Mouse (Mus musculus) forebrain, embryonic 10.5 days (tissue): Measurements from ENCODE around the gene Fuca1. TPM values are rescaled to one million over a fixed set of nuclear protein-coding genes. Genes with fewer than 3 reads are reported as not detected.
A peak's percentile ranks its signal among the peaks of the same experiment; 100 is the strongest.

ENCODE experiments used
- DNase-seq: peaks from one replicate; pipeline ENCODE4 v3.0.0-alpha.2; 2017; ENCODE audit warnings: low spot score; ENCODE audit errors: extremely low spot score
- H3K27ac ChIP-seq: fragments of 300-500 bp; sonication (generic); 2 replicates; pipeline ENCODE4 v1.5.1; 2016; ENCODE audit warnings: mild to moderate bottlenecking
- H3K27me3 ChIP-seq: fragments of 300-500 bp; sonication (generic); 2 replicates; pipeline ENCODE4 v1.6.1; 2016; ENCODE audit warnings: mild to moderate bottlenecking; ENCODE audit not compliant: poor library complexity, severe bottlenecking
- H3K36me3 ChIP-seq: fragments of 300-500 bp; sonication (generic); replicated peaks from 2 replicates; pipeline ENCODE4 v1.6.1; 2016; ENCODE audit warnings: mild to moderate bottlenecking, moderate library complexity
- H3K4me1 ChIP-seq: fragments of 300-500 bp; sonication (generic); 2 replicates; pipeline ENCODE4 v1.6.1; 2016
- H3K4me3 ChIP-seq: fragments of 300-500 bp; sonication (generic); 2 replicates; pipeline ENCODE4 v1.5.1; 2016; ENCODE audit warnings: mild to moderate bottlenecking, moderate library complexity
- H3K9me3 ChIP-seq: fragments of 300-500 bp; sonication (generic); 2 replicates; pipeline ENCODE4 v1.6.1; 2016; ENCODE audit warnings: mild to moderate bottlenecking, moderate library complexity
- WGBS: fragments of 180-500 bp; shearing (Covaris S2); methylation state at CpG from one replicate; pipeline ENCODE4 v1.1.7; 2016; 5-methylcytosine and 5-hydroxymethylcytosine counted together
- polyA plus RNA-seq: library from polyadenylated mRNA; unstranded; fragments of >200 nt; fragmentation: Nextera tagmentation; extraction: Ambion mirVana; gene quantifications from 2 replicates; pipeline ENCODE4 v1.2.1, GENCODE M21; 2016

Fuca1 gene
- polyA plus RNA-seq, 1 experiment from 2014 or later: 52.4 TPM

DNA sequence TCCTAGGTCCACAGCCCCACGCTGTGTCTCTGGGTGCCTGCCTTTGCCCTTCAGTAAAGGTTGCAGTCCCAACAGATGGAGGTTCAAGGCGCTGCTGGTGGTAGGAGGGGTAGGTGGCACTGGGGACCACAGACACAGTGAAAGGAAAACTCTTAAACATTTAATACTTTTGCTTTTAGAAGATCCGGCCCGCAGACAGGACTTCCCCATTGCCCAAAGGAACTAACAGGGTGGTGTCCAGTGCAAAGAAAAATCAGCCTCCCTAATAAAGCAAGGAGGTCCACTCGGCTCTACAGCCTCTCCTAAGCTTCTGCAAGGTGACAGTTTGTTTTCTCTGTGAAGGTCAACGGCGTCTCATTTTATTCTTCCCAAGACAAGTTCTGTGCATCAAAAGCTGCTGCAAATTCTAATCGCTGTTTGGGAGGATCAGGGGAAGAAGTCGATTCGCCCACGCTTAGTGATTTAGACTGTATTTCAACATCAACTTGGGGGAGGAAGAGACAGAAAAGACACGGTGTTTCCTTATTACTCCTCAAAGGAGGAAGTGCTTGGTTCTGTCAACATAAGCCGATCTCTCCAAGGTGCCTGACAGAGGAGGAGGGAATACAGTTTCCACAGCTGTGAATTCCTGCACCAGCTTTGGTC lies 1.8 kb upstream of the Fuca1 start:
- no peaks in the 10 kb centered on the region for H3K9me3 ChIP-seq
- H3K27me3 ChIP-seq: no peaks in the 10 kb centered on the region
- 90% methylated on average over 13 of the region's 13 CpGs for WGBS
- peaks cover 10% of the 10 kb centered on the region for H3K36me3 ChIP-seq
- H3K4me1 ChIP-seq: peaks cover 21% of the 10 kb centered on the region
- H3K27ac ChIP-seq: no peak overlapping the region
- no peak overlapping the region for H3K4me3 ChIP-seq
- DNase-seq: no peak

DNA sequence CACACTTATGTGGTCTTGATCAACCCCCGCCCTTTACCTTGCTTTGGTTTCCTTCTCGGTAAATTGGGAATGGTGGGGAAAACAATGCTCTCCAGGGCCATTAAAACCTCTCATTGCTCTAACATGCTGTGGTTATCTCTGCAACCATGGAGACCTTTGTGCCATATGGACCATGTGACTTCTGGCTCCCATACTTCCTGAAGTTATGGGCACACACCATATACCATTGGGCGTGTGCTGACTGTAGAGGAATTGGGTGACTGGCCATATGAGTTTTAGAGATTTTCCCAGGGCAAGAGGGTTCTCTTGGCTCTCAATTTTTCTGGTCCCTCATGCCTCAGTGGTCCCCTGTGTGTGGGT lies 1.3 kb upstream of the Fuca1 start:
- Histone ChIP-seq H3K4me3 (no peak overlapping the region), H3K36me3 (peaks cover 13% of the 10 kb centered on the region), H3K9me3 (no peaks in the 10 kb centered on the region), H3K27me3 (no peaks in the 10 kb centered on the region), H3K27ac (no peak overlapping the region), H3K4me1 (peaks cover 21% of the 10 kb centered on the region)
- DNase-seq: no peak
- WGBS: 98% methylated on average over 3 of the region's 3 CpGs

DNA sequence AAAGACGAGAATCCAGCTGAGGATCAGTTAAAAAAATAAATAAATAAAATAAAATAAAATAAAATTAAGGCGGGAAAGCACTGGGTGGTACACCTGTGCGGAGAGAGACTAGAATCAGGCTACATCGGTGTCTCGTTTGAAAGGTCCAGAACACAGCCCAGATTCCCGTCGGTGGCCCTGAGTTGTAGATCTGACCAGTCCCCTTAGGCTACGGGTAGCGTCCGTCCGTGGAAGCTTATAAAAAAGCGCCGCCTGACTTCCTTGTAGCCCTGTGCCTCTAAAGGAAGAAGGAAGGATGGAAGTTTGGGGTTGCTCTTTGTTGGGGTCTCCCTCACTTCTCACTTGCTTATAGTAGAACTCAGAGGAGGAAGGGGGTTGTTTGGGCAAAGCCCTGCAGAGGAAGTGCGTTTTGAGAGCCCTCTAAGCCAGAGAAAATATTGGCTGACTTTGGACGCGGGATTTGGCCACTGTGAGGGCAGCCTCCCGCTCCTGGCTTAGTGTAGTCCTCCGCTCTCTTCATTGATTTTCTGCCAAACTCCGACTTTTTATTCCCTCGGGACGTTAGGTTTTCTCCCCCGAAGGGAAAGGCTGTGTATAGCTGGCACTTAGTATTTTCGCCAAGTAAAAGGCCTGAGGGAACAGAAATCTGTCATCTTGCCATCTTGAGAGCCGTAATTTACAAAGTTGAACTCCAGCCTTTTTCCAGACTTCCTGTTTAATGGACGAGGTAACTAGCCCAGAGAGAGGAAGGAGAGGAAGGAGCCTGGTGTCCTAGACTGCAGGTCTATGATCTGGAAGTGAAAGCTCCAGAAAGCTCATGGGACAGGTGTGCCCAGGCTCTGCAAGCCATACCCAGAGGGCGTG lies 954 bp downstream of the Fuca1 start:
- peak overlapping the region; percentile 84 for H3K27ac ChIP-seq
- peaks cover 21% of the 10 kb centered on the region for H3K4me1 ChIP-seq
- peaks cover 26% of the 10 kb centered on the region for H3K36me3 ChIP-seq
- no peaks in the 10 kb centered on the region for H3K27me3 ChIP-seq
- H3K9me3 ChIP-seq: no peaks in the 10 kb centered on the region
- peak; percentile 25 for DNase-seq
- WGBS: 14% methylated on average over 26 of the region's 26 CpGs
- peak overlapping the region; percentile 84 for H3K4me3 ChIP-seq

DNA sequence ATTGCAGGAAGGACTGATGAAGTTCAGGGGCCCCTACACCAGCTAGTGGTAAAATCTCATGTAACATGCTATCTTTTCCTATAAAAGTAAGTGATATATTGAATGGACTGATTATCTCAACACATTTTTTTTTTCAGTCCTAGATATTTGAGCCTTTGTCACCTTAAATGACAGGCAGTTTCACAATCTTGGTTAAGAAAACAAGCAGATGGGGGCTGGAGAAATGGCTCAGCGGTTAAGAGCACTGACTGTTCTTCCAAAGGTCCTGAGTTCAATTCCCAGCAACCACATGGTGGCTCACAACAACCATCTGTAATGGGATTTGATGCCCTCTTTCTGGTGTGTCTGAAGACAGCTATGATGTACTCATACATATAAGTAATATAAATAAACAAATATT lies 1.7 kb downstream of the Fuca1 start:
- Histone ChIP-seq H3K36me3 (peaks cover 31% of the 10 kb centered on the region), H3K4me1 (peaks cover 19% of the 10 kb centered on the region), H3K27ac (no peak overlapping the region), H3K9me3 (no peaks in the 10 kb centered on the region), H3K4me3 (peak overlapping the region; percentile 84), H3K27me3 (no peaks in the 10 kb centered on the region)
- 96% methylated on average over 1 of the region's 1 CpGs for WGBS
- DNase-seq: no peak

DNA sequence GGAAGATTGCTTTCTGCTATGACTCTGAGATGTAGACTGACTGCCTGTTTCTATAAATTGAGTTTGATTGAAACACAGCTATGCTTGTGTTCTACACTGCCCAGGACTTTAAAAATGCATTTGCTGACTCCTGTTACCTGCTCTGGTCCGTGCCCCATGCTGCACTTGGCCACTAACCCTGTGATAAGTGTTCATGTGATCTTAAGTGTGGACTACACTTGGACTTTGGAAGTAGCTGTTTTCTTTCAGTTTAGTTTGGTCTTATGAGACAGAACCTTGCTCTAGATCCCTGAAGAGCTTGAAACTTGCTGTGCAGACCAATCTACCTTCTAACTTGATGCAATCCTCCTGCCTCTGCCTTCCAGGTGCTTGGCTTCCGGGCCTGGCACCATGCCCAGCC lies 3.9 kb downstream of the Fuca1 start:
- WGBS: 89% methylated on average over 2 of the region's 2 CpGs
- Histone ChIP-seq H3K36me3 (peaks cover 37% of the 10 kb centered on the region), H3K9me3 (no peaks in the 10 kb centered on the region), H3K27ac (no peak overlapping the region), H3K27me3 (no peaks in the 10 kb centered on the region), H3K4me1 (peaks cover 17% of the 10 kb centered on the region), H3K4me3 (no peak overlapping the region)
- DNase-seq: no peak

DNA sequence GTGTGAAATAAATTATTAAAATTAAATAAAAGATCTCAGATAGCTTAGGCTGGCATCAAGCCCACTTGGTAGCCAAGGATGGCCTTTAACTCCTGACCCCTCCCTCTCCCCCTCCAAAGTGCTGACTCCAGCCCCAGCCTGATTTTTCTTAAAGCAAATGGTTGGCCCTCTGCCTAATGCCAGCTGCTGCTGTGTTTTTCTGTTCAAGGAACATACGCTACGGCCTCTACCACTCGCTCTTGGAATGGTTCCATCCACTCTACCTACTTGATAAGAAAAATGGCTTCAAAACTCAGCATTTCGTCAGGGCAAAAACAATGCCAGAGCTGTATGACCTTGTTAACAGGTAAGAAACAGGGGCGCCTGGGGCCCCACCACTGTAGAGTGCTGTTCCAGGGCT lies 4.8 kb downstream of the Fuca1 start:
- Histone ChIP-seq H3K36me3 (peaks cover 37% of the 10 kb centered on the region), H3K27ac (no peak overlapping the region), H3K4me3 (no peak overlapping the region), H3K27me3 (no peaks in the 10 kb centered on the region), H3K4me1 (peaks cover 15% of the 10 kb centered on the region), H3K9me3 (no peaks in the 10 kb centered on the region)
- WGBS: 93% methylated on average over 5 of the region's 5 CpGs
- DNase-seq: no peak

DNA sequence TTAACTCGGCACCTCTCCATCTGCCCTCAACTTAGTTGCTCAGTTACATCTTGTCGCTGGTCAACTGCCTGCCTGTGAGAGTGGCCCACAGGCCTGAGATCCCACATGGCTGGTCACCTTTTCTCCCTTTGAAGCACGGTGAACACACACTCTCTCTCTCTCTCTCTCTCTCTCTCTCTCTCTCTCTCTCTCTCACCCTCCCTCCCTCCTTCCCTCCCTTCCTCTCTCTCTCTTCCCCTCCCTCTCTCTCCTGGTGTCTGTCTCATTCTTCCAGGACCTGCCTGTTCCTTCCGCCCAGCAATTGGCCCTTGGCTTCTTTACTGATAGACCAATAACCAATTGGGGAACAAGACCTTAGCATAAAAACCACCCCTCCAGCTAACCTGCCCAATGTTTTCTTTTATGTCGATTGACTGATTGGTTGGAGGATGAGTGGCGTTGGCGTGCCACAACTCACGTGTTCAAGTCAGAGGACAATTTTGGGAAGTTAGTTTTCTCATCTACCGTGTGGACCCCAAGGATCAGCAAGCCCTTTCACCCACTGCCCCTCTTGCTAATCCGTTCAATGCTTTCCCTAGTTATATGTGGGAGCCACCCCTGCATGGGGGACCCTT lies 5.8 kb downstream of the Fuca1 start:
- Histone ChIP-seq H3K4me1 (peaks cover 8% of the 10 kb centered on the region), H3K4me3 (no peak overlapping the region), H3K27ac (no peak overlapping the region), H3K9me3 (no peaks in the 10 kb centered on the region), H3K36me3 (peaks cover 46% of the 10 kb centered on the region), H3K27me3 (no peaks in the 10 kb centered on the region)
- no peak for DNase-seq
- 86% methylated on average over 10 of the region's 10 CpGs for WGBS

DNA sequence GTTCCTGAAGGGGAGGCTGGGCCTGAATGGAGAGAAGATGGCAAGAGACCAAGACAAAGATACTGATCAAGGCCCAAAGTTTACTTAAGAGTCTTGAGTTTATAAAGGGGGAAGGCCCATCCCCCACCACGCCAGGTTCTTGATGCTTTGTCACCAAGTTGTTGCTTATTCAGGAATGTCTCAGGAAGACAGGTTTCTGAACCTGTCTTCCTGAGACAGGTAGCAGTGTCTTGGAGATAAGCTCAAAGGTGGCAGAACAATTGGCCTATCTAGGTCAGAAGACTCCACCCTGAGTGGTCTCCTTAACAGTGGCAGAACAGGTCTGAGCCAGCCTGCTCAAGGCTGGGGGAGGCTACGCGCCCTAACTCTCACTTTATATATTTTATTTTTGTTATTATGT lies 6.3 kb downstream of the Fuca1 start:
- Histone ChIP-seq H3K4me3 (no peak overlapping the region), H3K27me3 (no peaks in the 10 kb centered on the region), H3K4me1 (peaks cover 2% of the 10 kb centered on the region), H3K27ac (no peak overlapping the region), H3K36me3 (peaks cover 48% of the 10 kb centered on the region), H3K9me3 (no peaks in the 10 kb centered on the region)
- 97% methylated on average over 3 of the region's 3 CpGs for WGBS
- no peak for DNase-seq

DNA sequence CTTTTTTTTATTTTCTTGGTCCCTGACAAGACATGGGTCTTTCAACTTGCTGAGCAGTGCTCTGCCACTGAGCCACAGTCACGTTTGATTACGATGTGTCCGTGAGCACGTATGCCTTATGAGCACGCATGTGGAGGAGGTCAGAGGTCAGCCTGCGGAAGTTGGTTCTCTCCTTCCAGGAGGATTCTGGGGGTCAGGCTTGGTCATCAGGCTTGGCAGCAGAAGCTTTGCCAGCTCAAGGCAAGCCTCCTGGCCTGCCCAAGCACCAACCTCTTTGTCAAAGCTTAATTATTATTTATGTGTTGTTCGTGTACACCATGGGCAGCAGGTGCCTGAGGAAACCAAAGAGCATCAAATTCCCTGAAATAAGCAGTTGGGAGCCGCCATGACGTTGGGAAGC lies 7.8 kb downstream of the Fuca1 start:
- 87% methylated on average over 9 of the region's 9 CpGs for WGBS
- Histone ChIP-seq H3K27me3 (no peaks in the 10 kb centered on the region), H3K4me1 (no peaks in the 10 kb centered on the region), H3K9me3 (no peaks in the 10 kb centered on the region), H3K4me3 (no peak overlapping the region), H3K36me3 (peaks cover 51% of the 10 kb centered on the region), H3K27ac (no peak overlapping the region)
- no peak for DNase-seq

DNA sequence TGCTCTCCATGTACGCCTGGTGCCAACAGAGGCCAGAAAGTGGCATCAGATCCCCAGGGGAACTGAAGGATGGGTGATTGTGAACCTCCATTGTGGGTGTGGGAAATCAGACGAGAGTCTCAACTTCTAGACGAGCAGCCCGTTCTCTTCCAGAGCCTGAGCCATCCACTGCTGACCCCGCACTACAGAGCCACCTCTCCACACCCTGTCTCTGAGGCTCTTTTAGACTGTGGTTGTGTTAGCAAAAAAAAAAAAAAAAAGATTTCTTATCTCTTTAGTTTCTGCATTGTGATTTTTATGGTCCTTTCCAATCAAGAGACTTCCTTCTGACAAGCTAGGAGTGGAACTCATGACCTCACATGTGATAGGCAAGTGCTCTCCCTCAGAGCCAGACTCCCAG lies 8.9 kb downstream of the Fuca1 start:
- no peaks in the 10 kb centered on the region for H3K9me3 ChIP-seq
- no peaks in the 10 kb centered on the region for H3K27me3 ChIP-seq
- no peaks in the 10 kb centered on the region for H3K4me1 ChIP-seq
- H3K27ac ChIP-seq: no peak overlapping the region
- H3K4me3 ChIP-seq: no peak overlapping the region
- H3K36me3 ChIP-seq: peaks cover 54% of the 10 kb centered on the region
- no peak for DNase-seq
- WGBS: 95% methylated on average over 5 of the region's 5 CpGs

DNA sequence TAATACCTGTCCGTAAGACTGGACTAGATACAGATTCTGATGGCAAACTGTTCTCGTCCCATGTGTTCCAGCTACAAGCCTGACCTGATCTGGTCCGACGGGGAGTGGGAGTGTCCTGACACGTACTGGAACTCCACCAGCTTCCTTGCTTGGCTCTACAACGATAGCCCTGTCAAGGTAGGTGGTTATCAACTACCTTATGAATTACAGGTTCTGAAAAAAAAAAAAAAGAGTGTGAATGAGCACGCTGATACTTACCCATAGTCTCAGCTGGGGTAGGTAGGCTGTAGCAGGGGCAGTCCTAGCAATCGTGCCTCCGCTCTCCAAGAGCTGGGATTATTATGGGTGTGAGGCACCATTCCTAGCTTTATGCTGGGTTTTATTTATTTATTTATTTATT lies 9.3 kb downstream of the Fuca1 start:
- Histone ChIP-seq H3K4me1 (peaks cover 3% of the 10 kb centered on the region), H3K4me3 (no peak overlapping the region), H3K9me3 (no peaks in the 10 kb centered on the region), H3K27ac (no peak overlapping the region), H3K27me3 (no peaks in the 10 kb centered on the region), H3K36me3 (peaks cover 58% of the 10 kb centered on the region)
- WGBS: 93% methylated on average over 9 of the region's 9 CpGs
- DNase-seq: no peak

DNA sequence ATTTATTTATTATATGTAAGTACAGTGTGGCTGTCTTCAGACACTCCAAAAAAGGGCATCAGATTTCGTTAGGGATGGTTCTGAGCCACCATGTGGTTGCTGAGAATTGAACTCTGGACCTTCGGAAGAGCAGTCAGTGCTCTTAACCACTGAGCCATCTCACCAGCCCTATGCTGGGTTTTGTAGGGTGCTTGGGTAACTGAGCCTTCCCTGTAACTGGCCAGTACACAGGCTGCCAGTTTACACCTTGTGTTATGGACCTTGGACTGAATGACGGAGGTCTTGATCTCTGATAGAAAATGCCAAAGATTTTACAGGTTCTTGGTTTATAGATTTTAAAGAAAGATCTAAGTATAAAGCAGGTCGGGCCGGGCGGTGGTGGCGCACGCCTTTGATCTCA lies 9.7 kb downstream of the Fuca1 start:
- no peak for DNase-seq
- no peak overlapping the region for H3K4me3 ChIP-seq
- no peaks in the 10 kb centered on the region for H3K27me3 ChIP-seq
- H3K4me1 ChIP-seq: peaks cover 7% of the 10 kb centered on the region
- H3K36me3 ChIP-seq: peaks cover 58% of the 10 kb centered on the region
- 94% methylated on average over 8 of the region's 8 CpGs for WGBS
- H3K9me3 ChIP-seq: no peaks in the 10 kb centered on the region
- no peak overlapping the region for H3K27ac ChIP-seq

DNA sequence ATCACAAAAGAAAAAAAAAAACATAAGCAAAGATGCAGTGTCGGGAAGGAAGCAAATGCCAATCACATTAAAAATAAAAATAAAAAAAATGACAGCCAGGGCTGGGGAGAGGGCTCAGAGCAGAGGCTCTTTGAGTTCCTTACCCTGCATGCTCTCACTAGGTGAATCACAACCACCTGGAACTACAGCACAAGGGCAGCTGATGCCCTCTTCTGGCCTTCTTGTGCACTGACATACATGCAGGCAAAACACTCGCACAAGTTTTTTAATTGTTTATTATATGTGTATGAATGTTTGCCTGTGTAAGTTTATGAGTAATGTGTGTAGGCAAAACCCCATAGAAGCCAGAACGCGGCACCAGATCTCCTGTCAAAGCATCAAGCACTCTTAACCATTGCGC lies 11.3 kb downstream of the Fuca1 start:
- Histone ChIP-seq H3K27ac (no peak overlapping the region), H3K9me3 (no peaks in the 10 kb centered on the region), H3K27me3 (no peaks in the 10 kb centered on the region), H3K4me1 (peaks cover 13% of the 10 kb centered on the region), H3K36me3 (peaks cover 44% of the 10 kb centered on the region), H3K4me3 (no peak overlapping the region)
- no peak for DNase-seq
- WGBS: 66% methylated on average over 5 of the region's 5 CpGs
